ENCODE assay signal across 28 mouse cellular contexts in the genomic region with DNA sequence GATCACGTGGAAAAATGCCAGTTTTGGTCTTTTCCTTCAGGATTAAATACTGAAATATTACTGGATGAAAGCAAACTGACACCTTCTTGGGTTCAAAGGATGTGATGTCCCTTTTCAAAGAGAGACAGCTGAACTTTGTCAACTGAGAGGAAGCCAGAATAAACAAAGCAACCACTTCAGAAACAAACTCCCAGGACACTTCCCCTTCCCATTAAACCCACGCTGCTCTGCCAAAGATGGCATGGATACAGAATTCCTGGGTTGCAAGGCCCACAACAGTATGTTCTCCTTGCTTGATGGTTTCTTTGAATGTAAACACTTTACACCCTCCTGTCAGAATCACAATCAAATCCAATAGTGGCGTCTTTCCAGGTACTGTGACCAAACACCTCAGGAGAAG.
DNase-seq lines count a peak whose midpoint lies in the region; ATAC-seq and TF ChIP-seq lines count a peak whose summit lies in the region.
"Had no signal": no experiment of that assay in that cellular context is flagged by ENCODE, and none has a peak within 500 bp of the region (broad histone marks: within the 10 kb centered on the region; RNA-seq: fewer than 3 reads in every experiment).

No protein-coding gene starts in this region.

- no peak overlapping the region for H3K9ac ChIP-seq in lung, embryonic 14.5 days
- H3K9ac ChIP-seq in forebrain, embryonic 12.5 days = no peak overlapping the region
- H3K9ac ChIP-seq: embryonic facial prominence, embryonic 13.5 days; forebrain, postnatal 0 days; heart, embryonic 13.5 days; hindbrain, embryonic 14.5 days had no signal

- H3K4me3 ChIP-seq in lung, embryonic 14.5 days (ENCODE audit: low read depth, low read length) = no peak overlapping the region
- H3K4me3 ChIP-seq in lung, adult 2 months (replicated peaks; ENCODE audit: extremely low read depth, low read depth, low read length) = no peak overlapping the region
- H3K4me3 ChIP-seq in testis, adult 2 months (ENCODE audit: control insufficient read depth, low read depth, low read length) = peak overlapping the region; percentile 0; the same call in 1 of the 2 replicates
- H3K4me3 ChIP-seq in forebrain, embryonic 12.5 days (replicated peaks) = no peak overlapping the region
- H3K4me3 ChIP-seq: embryonic facial prominence, embryonic 10.5 days; embryonic facial prominence, embryonic 13.5 days; erythroblast, embryonic 14.5 days; forebrain, embryonic 10.5 days; gastrocnemius, adult 2 months; heart, embryonic 10.5 days; heart, embryonic 13.5 days had no signal

- no peak for TF ChIP-seq CTCF in lung, embryonic 14.5 days (IDR thresholded peaks at IDR 0.05; ENCODE audit: low read depth)
- no peak for TF ChIP-seq CTCF in lung, adult 2 months (IDR thresholded peaks at IDR 0.05; ENCODE audit: insufficient read depth, low read length)
- TF ChIP-seq CTCF in testis, adult 2 months (IDR thresholded peaks at IDR 0.05; ENCODE audit: control insufficient read depth, insufficient read depth, insufficient replicate concordance, low read depth, low read length) = no peak

- no peak overlapping the region for H3K27ac ChIP-seq in lung, embryonic 14.5 days (ENCODE audit: low read depth)
- H3K27ac ChIP-seq in testis, adult 2 months (ENCODE audit: control insufficient read depth, insufficient read depth, low read depth, low read length) = no peak overlapping the region
- no peak overlapping the region for H3K27ac ChIP-seq in forebrain, embryonic 12.5 days
- H3K27ac ChIP-seq: embryonic facial prominence, embryonic 10.5 days; embryonic facial prominence, embryonic 13.5 days; forebrain, embryonic 10.5 days; gastrocnemius, adult 2 months; heart, embryonic 10.5 days; heart, embryonic 13.5 days; hindbrain, embryonic 14.5 days; hindbrain, postnatal 0 days had no signal

- DNase-seq in lung, embryonic 14.5 days = peak; percentile 68
- DNase-seq in lung, adult 2 months = no peak
- DNase-seq in testis, postnatal 14 days (ENCODE audit: low spot score) = no peak
- peak; percentile 59 for DNase-seq in lung, postnatal 36 days
- DNase-seq: adrenal gland, adult 2 months; adrenal gland, postnatal 14 days; cerebellum, adult 11 months; cerebellum, adult 2 months; cerebellum, adult 9-11 months; cerebellum, postnatal 25 days; forebrain, postnatal 0 days; gastrocnemius, adult 2 months; gastrocnemius, postnatal 14 days; heart, adult 18-20 months; heart, postnatal 14 days; heart, postnatal 4 days had no signal

- H3K9me3 ChIP-seq in lung, embryonic 14.5 days (ENCODE audit: low read depth, low read length) = no peaks in the 10 kb centered on the region
- H3K9me3 ChIP-seq in forebrain, embryonic 12.5 days = no peaks in the 10 kb centered on the region
- H3K9me3 ChIP-seq: embryonic facial prominence, embryonic 10.5 days; embryonic facial prominence, embryonic 13.5 days; forebrain, embryonic 10.5 days; heart, embryonic 10.5 days; heart, embryonic 13.5 days had no signal

- no peak overlapping the region for H3K4me2 ChIP-seq in lung, embryonic 14.5 days
- no peak overlapping the region for H3K4me2 ChIP-seq in forebrain, embryonic 12.5 days
- H3K4me2 ChIP-seq: embryonic facial prominence, embryonic 13.5 days; heart, embryonic 13.5 days; hindbrain, embryonic 14.5 days had no signal

- no peaks in the 10 kb centered on the region for H3K4me1 ChIP-seq in lung, embryonic 14.5 days (ENCODE audit: insufficient read depth)
- 0 out of 2 replicates have a peak, but pooled peaks cover 3% of the 10 kb centered on the region for H3K4me1 ChIP-seq in lung, adult 2 months (ENCODE audit: control insufficient read depth, insufficient read depth, low read length)
- H3K4me1 ChIP-seq in testis, adult 2 months (ENCODE audit: control insufficient read depth, insufficient read depth, low read length) = no peaks in the 10 kb centered on the region
- no peaks in the 10 kb centered on the region for H3K4me1 ChIP-seq in forebrain, embryonic 12.5 days
- H3K4me1 ChIP-seq: embryonic facial prominence, embryonic 13.5 days; forebrain, embryonic 10.5 days had no signal

- H3K36me3 ChIP-seq in lung, embryonic 14.5 days (ENCODE audit: insufficient read depth) = no peaks in the 10 kb centered on the region
- H3K36me3 ChIP-seq in testis, adult 2 months (ENCODE audit: control insufficient read depth, insufficient read depth, low read length) = no peaks in the 10 kb centered on the region
- H3K36me3 ChIP-seq in forebrain, embryonic 12.5 days (replicated peaks) = no peaks in the 10 kb centered on the region
- H3K36me3 ChIP-seq: embryonic facial prominence, embryonic 10.5 days; embryonic facial prominence, embryonic 13.5 days; forebrain, embryonic 10.5 days; heart, embryonic 10.5 days; heart, embryonic 13.5 days had no signal

- TF ChIP-seq POLR2A in lung, adult 2 months (IDR thresholded peaks at IDR 0.05; ENCODE audit: borderline replicate concordance, extremely low read depth, low read depth, low read length) = no peak
- TF ChIP-seq POLR2A in testis, adult 2 months (IDR thresholded peaks at IDR 0.05; ENCODE audit: control insufficient read depth, low read depth, low read length) = no peak

- WGBS in lung, embryonic 14.5 days = 34% methylated on average over 3 of the region's 3 CpGs
- 46% methylated on average over 3 of the region's 3 CpGs for WGBS in lung, adult 2 months
- WGBS in forebrain, embryonic 12.5 days = 90% methylated on average over 3 of the region's 3 CpGs

- 0 out of 2 replicates have a peak, but pooled peaks have one; percentile 33 for ATAC-seq in lung, embryonic 14.5 days (ENCODE audit: insufficient read depth)
- no peak for ATAC-seq in forebrain, embryonic 12.5 days (ENCODE audit: low FRiP score)
- ATAC-seq: CD4-positive, CD25-positive, alpha-beta regulatory T cell, adult 4 months; forebrain, embryonic 14.5 days; forebrain, postnatal 0 days; hindbrain, postnatal 0 days had no signal

- no peaks in the 10 kb centered on the region for H3K27me3 ChIP-seq in lung, embryonic 14.5 days (ENCODE audit: insufficient read depth, low read length)
- no peaks in the 10 kb centered on the region for H3K27me3 ChIP-seq in testis, adult 2 months (ENCODE audit: control insufficient read depth, insufficient read depth, low read length)
- no peaks in the 10 kb centered on the region for H3K27me3 ChIP-seq in forebrain, embryonic 12.5 days
- H3K27me3 ChIP-seq: embryonic facial prominence, embryonic 13.5 days; heart, embryonic 13.5 days had no signal

Comparison
In these comparisons a context has a peak if more than half of its experiments do, and no peak if none do; other contexts are left out.
1. DNase-seq: peak in lung, embryonic 14.5 days (single experiment) and lung, postnatal 36 days (single experiment); none in lung, adult 2 months (single experiment) and testis, postnatal 14 days (single experiment).